Mouse (Mus musculus): ENCODE results near the gene Mad1l1. TPM values are rescaled to one million over a fixed set of nuclear protein-coding genes. Genes with fewer than 3 reads are reported as not detected.
A peak's percentile ranks its signal among the peaks of the same experiment; 100 is the strongest.

The Mad1l1 gene
- polyA plus RNA-seq, 1 experiment from 2014 or later, result 44.8 TPM

DNA sequence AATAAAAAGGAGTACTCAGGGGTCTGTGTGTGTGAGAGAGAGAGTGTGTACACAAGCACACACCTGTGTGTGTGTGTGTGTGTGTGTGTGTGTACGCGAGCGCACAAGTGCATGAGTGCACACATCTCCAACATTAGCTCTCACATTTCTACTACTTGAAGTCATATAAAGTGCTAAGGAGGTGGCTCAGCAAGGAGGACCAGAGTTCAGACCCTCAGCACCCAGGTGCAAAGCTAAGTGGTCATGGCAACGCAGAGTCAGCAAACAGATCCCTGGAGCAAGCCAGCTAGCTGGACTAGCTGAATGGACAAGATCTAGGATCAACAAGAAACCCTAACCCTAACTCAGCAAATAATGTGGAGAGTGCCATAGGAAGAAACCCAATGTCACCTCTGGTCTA is 139.0 kb downstream of the Mad1l1 start:
- ATAC-seq (ENCODE audit: low FRiP score), result no peak
- H3K4me2 ChIP-seq (replicated peaks), result no peak overlapping the region
- no peaks in the 10 kb centered on the region for H3K36me3 ChIP-seq
- H3K4me3 ChIP-seq, result no peak overlapping the region
- H3K9me3 ChIP-seq (replicated peaks), result no peaks in the 10 kb centered on the region
- H3K9ac ChIP-seq, result no peak overlapping the region
- no peak overlapping the region for H3K27ac ChIP-seq
- 95% methylated on average over 4 of the region's 4 CpGs for WGBS
- H3K4me1 ChIP-seq, result peaks cover 9% of the 10 kb centered on the region
- H3K27me3 ChIP-seq, result no peaks in the 10 kb centered on the region

DNA sequence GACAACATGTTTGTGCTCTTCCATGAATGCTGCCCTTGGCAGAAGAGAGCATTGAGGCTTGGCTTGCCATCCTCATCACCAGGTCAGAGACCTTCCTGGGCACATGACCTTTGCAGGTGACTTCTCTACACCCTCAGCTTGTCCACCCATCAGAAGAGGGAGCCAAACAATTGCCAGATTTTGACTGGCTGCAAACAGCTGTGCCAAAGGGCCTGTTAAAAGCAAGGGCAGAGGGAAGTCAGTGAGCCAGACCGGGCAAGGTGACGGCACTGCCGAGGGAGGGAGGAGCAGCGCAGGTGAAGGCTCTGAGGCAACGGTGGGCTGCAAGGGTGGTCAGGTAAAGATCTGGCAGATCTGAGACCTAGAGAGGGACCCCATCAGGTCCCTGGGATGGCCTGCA is 141.3 kb downstream of the Mad1l1 start:
- H3K4me1 ChIP-seq, result peaks cover 27% of the 10 kb centered on the region
- ATAC-seq (ENCODE audit: low FRiP score), result no peak
- 91% methylated on average over 5 of the region's 5 CpGs for WGBS
- no peak overlapping the region for H3K4me3 ChIP-seq
- H3K4me2 ChIP-seq (replicated peaks), result no peak overlapping the region
- no peak overlapping the region for H3K27ac ChIP-seq
- H3K27me3 ChIP-seq, result no peaks in the 10 kb centered on the region
- H3K36me3 ChIP-seq, result no peaks in the 10 kb centered on the region
- no peak overlapping the region for H3K9ac ChIP-seq
- no peaks in the 10 kb centered on the region for H3K9me3 ChIP-seq (replicated peaks)

DNA sequence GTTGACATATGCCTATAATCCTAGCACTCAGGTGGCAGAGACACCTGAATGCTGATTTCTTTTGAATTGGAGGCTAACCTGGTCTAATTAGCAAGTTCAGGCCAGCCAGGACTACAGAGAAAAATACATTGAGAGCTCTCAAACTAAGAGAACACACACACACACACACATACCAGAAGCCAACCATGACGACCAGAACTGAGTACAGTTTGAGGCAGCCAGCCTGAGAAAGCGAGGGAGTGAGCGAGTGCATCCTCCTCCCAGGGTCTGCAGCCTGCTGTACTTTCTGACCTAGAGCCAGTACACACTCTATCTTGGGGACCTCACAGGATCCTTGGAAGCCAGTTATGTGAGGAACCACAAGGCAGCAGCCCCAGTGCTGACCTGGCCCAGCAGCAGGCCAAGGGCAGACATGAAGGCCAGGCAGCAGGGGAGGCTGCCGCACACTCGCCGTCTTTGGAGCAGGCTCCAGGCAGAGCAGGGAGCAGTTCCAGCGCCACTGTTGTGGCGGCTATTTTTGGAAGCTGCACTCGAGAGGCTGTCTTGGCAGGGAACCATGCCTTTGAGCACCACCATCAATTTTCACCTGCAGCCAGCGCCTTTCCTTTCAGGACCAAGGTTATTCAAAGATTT is 143.2 kb downstream of the Mad1l1 start:
- H3K9ac ChIP-seq, result no peak overlapping the region
- ATAC-seq (ENCODE audit: low FRiP score), result no peak
- no peaks in the 10 kb centered on the region for H3K9me3 ChIP-seq (replicated peaks)
- H3K4me3 ChIP-seq, result no peak overlapping the region
- H3K4me1 ChIP-seq, result peaks cover 41% of the 10 kb centered on the region
- H3K27me3 ChIP-seq, result no peaks in the 10 kb centered on the region
- 48% methylated on average over 10 of the region's 10 CpGs for WGBS
- no peaks in the 10 kb centered on the region for H3K36me3 ChIP-seq
- H3K27ac ChIP-seq, result peak overlapping the region; percentile 35; the same call in 1 of the 2 replicates
- no peak overlapping the region for H3K4me2 ChIP-seq (replicated peaks)

DNA sequence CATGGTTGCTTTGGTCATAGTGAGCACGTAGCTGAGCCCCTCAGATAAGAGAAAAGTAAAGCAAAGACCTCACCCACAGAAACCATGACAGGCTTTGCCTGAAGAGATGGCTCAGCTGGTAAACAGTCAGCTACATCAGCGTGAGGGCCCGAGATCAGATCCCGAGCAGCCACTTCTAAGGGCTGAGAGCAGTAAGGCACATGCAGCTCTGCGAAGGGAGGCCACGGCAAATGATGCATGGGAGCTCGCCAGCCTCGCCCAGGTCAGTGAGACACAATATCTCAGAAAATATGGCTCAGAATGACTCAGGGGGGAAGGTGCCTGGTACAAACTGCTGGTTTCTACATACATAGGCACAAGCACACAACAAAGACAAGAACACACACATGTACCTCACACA is 143.8 kb downstream of the Mad1l1 start:
- no peaks in the 10 kb centered on the region for H3K36me3 ChIP-seq
- no peaks in the 10 kb centered on the region for H3K27me3 ChIP-seq
- no peak overlapping the region for H3K27ac ChIP-seq
- H3K4me1 ChIP-seq, result peaks cover 41% of the 10 kb centered on the region
- H3K9ac ChIP-seq, result no peak overlapping the region
- WGBS, result 81% methylated on average over 8 of the region's 8 CpGs
- ATAC-seq (ENCODE audit: low FRiP score), result no peak
- H3K4me2 ChIP-seq (replicated peaks), result no peak overlapping the region
- no peaks in the 10 kb centered on the region for H3K9me3 ChIP-seq (replicated peaks)
- H3K4me3 ChIP-seq, result no peak overlapping the region

DNA sequence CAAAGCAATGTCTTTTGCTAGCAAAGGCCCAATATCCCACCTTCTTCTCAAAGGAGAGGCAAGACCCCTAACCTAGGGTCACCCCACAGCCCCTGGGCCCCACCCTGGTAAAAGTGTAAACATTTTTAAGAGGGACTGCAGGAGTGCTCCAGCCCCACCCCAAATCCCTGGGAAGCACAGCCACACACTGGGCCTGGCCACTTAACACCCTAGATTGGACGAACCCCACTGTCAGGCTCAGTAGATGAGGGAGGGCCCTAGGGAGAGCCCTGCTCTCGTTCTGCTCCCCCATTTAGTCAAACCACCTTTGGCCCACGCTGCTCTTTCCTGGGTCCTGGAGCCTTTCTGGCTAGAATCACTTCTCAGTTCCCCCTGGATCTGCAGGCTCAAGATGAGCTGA is 145.0 kb downstream of the Mad1l1 start:
- H3K9ac ChIP-seq, result no peak overlapping the region
- H3K4me1 ChIP-seq, result peaks cover 45% of the 10 kb centered on the region
- WGBS, result 66% methylated on average over 3 of the region's 3 CpGs
- H3K27me3 ChIP-seq, result no peaks in the 10 kb centered on the region
- no peak for ATAC-seq (ENCODE audit: low FRiP score)
- no peak overlapping the region for H3K27ac ChIP-seq
- no peaks in the 10 kb centered on the region for H3K9me3 ChIP-seq (replicated peaks)
- no peaks in the 10 kb centered on the region for H3K36me3 ChIP-seq
- H3K4me3 ChIP-seq, result no peak overlapping the region
- no peak overlapping the region for H3K4me2 ChIP-seq (replicated peaks)

DNA sequence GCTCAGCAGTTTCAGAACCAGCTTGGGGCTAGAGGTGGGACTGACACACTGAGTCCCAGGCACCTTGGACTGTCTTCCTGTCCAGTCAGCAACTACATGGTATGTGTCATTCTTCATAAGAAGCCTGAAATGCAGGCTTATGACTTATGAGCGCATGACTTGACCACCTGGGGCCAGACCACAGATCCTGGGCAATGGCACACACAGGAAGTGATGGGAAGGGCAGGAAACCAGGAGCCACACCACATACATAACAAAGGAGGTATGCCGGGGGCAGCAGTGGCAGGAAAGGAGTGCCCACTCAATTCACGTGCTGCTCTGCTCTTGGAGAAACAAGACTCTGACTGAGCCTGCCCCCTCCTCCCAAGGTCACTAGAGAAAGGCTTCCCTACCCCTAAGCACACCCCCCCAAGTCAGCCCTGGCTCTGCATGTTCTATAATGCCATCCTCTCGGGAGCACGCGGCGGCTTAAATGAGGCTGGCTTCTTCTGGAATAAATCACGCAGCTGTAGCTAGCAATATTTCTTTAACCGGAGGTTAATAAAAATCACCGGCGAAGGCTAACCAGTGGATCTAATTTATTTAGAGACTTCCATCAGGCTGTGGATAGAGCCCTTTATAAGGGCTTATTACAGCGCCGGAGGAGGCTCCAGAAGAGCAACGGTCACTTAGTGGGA is 146.4 kb downstream of the Mad1l1 start:
- no peak overlapping the region for H3K4me3 ChIP-seq
- 70% methylated on average over 14 of the region's 14 CpGs for WGBS
- no peaks in the 10 kb centered on the region; the same call in 1 of the 2 replicates for H3K9me3 ChIP-seq (replicated peaks)
- H3K27me3 ChIP-seq, result no peaks in the 10 kb centered on the region
- 0 out of 2 replicates have a peak, but pooled peaks cover 3% of the 10 kb centered on the region for H3K36me3 ChIP-seq
- peaks cover 45% of the 10 kb centered on the region for H3K4me1 ChIP-seq
- no peak overlapping the region for H3K4me2 ChIP-seq (replicated peaks)
- no peak overlapping the region for H3K9ac ChIP-seq
- peak overlapping the region; percentile 75 for H3K27ac ChIP-seq
- ATAC-seq (ENCODE audit: low FRiP score), result no peak

DNA sequence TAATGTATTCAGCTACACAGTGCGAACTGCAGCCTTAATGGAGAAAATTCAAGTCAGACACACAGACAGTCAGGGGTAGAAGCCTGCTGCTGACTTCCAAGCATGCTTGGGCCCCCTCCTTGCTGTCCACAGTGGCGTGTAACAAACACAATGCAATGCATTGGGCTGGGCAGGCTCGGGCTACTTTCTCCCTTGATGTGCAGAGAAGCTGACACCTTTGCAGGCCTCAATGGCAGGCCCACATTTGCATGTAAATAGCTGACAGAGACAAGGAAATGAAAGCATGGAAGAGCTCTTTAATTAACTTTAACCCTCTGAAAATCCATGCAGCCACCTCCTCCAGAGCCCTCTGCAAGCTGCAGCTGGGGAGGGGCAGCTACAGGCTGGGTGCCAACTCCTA is 147.3 kb downstream of the Mad1l1 start:
- Histone ChIP-seq H3K9me3 (replicated peaks) (no peaks in the 10 kb centered on the region; the same call in 1 of the 2 replicates), H3K4me3 (no peak overlapping the region), H3K4me2 (replicated peaks) (no peak overlapping the region), H3K27ac (peak overlapping the region; percentile 75), H3K9ac (no peak overlapping the region), H3K27me3 (no peaks in the 10 kb centered on the region), H3K36me3 (0 out of 2 replicates have a peak, but pooled peaks cover 3% of the 10 kb centered on the region), H3K4me1 (peaks cover 45% of the 10 kb centered on the region)
- 13% methylated on average over 3 of the region's 3 CpGs for WGBS
- 0 out of 2 replicates have a peak, but pooled peaks have one; percentile 21 for ATAC-seq (ENCODE audit: low FRiP score)

DNA sequence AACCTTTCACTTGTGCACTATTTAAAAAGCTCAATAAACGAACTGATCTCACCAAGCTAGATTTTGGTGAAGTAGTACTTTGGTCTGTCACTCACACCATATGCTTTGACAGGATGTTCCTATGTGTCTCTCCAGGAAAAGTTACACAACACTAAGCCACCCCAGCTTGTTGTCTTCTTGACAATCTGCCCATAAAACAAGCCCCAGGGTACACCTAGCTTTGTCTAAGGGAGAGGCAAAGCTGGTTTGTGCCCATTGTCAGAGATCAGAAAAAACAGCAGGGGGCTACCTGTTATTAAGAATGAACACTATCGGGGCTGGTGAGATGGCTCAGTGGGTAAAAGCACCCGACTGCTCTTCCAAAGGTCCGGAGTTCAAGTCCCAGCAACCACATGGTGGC is 148.2 kb downstream of the Mad1l1 start:
- WGBS, result 64% methylated on average over 4 of the region's 4 CpGs
- H3K9me3 ChIP-seq (replicated peaks), result no peaks in the 10 kb centered on the region; the same call in 1 of the 2 replicates
- no peak overlapping the region for H3K4me2 ChIP-seq (replicated peaks)
- H3K4me3 ChIP-seq, result no peak overlapping the region
- H3K4me1 ChIP-seq, result peaks cover 43% of the 10 kb centered on the region
- H3K27me3 ChIP-seq, result no peaks in the 10 kb centered on the region
- 0 out of 2 replicates have a peak, but pooled peaks cover 3% of the 10 kb centered on the region for H3K36me3 ChIP-seq
- ATAC-seq (ENCODE audit: low FRiP score), result no peak
- no peak overlapping the region for H3K27ac ChIP-seq
- H3K9ac ChIP-seq, result no peak overlapping the region

DNA sequence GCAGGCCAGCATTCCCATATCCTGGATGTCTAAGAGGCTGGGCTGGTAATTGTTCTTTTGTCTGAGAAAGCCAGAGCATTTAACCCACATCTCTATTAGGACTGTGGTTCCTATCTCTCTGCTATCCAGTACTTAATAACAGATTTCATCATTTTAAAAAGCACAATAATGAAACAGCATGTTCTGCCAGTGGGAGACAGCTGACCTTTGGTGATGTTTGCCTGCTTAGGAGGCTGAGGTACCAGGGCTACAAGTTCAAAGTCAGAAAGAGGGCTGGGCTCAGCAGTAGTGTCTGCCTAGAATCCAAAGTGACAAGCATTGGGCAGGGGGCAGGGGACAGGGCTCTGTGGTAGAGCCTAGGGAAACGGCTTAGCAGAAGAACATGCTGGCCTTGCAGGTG is 149.6 kb downstream of the Mad1l1 start:
- Histone ChIP-seq H3K4me1 (peaks cover 31% of the 10 kb centered on the region), H3K9me3 (replicated peaks) (no peaks in the 10 kb centered on the region; the same call in 1 of the 2 replicates), H3K36me3 (0 out of 2 replicates have a peak, but pooled peaks cover 3% of the 10 kb centered on the region), H3K27me3 (no peaks in the 10 kb centered on the region), H3K4me3 (no peak overlapping the region), H3K9ac (no peak overlapping the region), H3K27ac (no peak overlapping the region), H3K4me2 (replicated peaks) (no peak overlapping the region)
- 70% methylated on average over 1 of the region's 1 CpGs for WGBS
- ATAC-seq (ENCODE audit: low FRiP score), result no peak

DNA sequence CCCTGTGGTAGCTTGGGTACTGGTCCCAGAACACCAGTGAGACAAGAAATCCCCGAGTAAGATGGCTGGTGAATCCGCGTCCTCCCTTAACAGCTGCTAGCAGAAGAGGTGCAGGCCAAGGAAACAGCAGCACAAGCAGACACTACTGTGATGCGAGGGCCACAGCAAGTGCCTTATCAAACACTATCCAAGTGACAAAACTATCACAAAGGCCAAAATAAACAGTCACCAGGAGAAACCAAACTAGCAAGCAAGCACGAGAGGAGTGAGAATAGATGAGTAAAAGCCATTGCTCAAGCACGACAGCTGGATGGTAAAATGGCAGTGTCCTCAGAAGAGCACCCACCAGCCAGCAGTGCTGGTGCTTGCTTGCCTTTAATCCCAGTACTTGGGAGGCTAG is 153.8 kb downstream of the Mad1l1 start:
- no peak for ATAC-seq (ENCODE audit: low FRiP score)
- WGBS, result 83% methylated on average over 6 of the region's 6 CpGs

DNA sequence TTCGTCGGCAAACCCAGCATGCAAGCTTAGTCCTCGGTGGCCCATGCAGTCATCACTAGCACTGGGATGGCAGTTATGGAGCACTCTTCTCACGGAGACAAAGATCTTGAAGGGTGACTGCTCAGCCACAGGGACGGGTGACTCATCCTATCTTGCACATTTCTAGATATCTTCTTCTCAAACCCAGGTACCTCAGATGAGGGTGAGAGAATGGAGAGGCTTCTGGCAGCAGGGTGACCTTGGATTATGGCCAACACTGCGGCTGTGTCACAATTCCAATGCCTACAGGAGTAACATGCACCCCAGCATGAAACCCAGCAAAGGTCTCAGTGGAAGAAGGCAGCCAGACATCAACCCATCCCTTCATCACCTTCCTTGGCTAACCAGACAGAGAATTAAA is 154.3 kb downstream of the Mad1l1 start:
- ATAC-seq (ENCODE audit: low FRiP score), result no peak
- 92% methylated on average over 6 of the region's 6 CpGs for WGBS

More for the DNA sequence above, 153.8 kb downstream of the Mad1l1 start:
- no peak overlapping the region for H3K9ac ChIP-seq
- no peak overlapping the region for H3K27ac ChIP-seq
- 0 out of 2 replicates have a peak, but pooled peaks cover 3% of the 10 kb centered on the region for H3K36me3 ChIP-seq
- H3K9me3 ChIP-seq (replicated peaks), result no peaks in the 10 kb centered on the region; the same call in 1 of the 2 replicates
- no peak overlapping the region for H3K4me3 ChIP-seq
- H3K4me1 ChIP-seq, result peaks cover 4% of the 10 kb centered on the region; the same call in 1 of the 2 replicates
- no peaks in the 10 kb centered on the region for H3K27me3 ChIP-seq
- H3K4me2 ChIP-seq (replicated peaks), result no peak overlapping the region

DNA sequence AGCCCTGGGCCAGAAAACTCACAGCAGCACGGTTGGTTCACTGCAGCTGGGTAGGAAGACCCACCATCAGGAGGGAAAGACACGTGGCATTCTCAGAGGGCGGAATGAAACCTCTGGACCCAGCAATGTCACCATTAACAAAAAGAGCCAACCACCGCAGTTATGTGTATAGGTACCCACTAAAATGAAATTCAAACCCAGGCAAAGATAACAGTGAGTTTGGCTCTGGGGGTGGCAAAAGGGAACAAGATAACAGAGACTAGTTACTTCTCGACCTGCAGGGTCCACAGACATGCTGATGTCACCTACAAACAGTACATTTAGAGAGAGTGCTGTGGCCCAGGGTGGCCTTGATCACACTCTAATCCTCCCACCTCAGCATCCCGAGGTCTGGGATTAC is 157.4 kb downstream of the Mad1l1 start:
- Histone ChIP-seq H3K36me3 (no peaks in the 10 kb centered on the region), H3K4me2 (replicated peaks) (no peak overlapping the region), H3K9me3 (replicated peaks) (no peaks in the 10 kb centered on the region), H3K27me3 (no peaks in the 10 kb centered on the region), H3K4me1 (no peaks in the 10 kb centered on the region), H3K27ac (no peak overlapping the region), H3K9ac (no peak overlapping the region), H3K4me3 (no peak overlapping the region)
- WGBS, result 79% methylated on average over 6 of the region's 6 CpGs
- ATAC-seq (ENCODE audit: low FRiP score), result no peak

More for the DNA sequence above, 154.3 kb downstream of the Mad1l1 start:
- no peak overlapping the region for H3K27ac ChIP-seq
- no peaks in the 10 kb centered on the region for H3K27me3 ChIP-seq
- no peak overlapping the region for H3K4me2 ChIP-seq (replicated peaks)
- no peaks in the 10 kb centered on the region; the same call in 1 of the 2 replicates for H3K9me3 ChIP-seq (replicated peaks)
- H3K4me1 ChIP-seq, result peaks cover 4% of the 10 kb centered on the region; the same call in 1 of the 2 replicates
- no peak overlapping the region for H3K4me3 ChIP-seq
- no peak overlapping the region for H3K9ac ChIP-seq
- 0 out of 2 replicates have a peak, but pooled peaks cover 3% of the 10 kb centered on the region for H3K36me3 ChIP-seq

Measured in hindbrain, embryonic 12.5 days (tissue).